Mouse (Mus musculus) activated CD4-positive, CD25-positive, alpha-beta regulatory T cell, adult 4 months (primary cell): Measurements from ENCODE around the gene Auts2. TPM values are rescaled to one million over a fixed set of nuclear protein-coding genes. Genes with fewer than 3 reads are reported as not detected.

Source experiments
- ATAC-seq: one replicate; pipeline ENCODE4 v1.8.0; 2017
- polyA plus RNA-seq, 2 experiments: library from polyadenylated mRNA; unstranded; fragments of 100-300 nt; shearing (Covaris generic); gene quantifications; one replicate each; pipeline ENCODE4 v1.2.1; 2017

Auts2 gene
- polyA plus RNA-seq, 2 experiments from 2014 or later: 0.26 TPM; not detected in 1

- ATAC-seq: no peak
Measured at GRCm38 (mm10) chr5:132445213-132445954, 97.8 kb downstream of the Auts2 start.

- no peak for ATAC-seq
Measured at GRCm38 (mm10) chr5:132442948-132443347, 100.2 kb downstream of the Auts2 start.

- no peak for ATAC-seq
Measured at GRCm38 (mm10) chr5:132438414-132438813, 104.7 kb downstream of the Auts2 start.

DNA sequence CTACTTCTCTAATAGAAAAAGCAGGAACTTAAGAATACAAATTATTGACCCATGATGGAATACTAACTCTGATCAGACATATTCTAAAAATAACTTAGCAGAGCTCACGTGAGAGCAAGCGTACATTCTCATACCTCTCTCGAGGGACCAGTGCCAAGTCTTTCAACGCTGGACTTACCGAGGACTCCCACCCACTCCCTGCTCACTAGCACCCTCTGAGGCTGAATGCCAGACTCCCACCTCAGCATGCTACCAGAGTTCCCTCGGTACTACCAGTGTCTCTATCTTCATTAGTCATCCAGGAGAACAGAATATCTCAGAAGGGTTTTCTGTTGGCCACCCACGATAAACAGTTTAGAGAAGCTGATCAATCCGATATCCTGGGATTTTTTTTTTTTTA lies 105.2 kb downstream of the Auts2 start:
- no peak for ATAC-seq

GRCm38 (mm10) chr5:132437478-132437877 lies 105.7 kb downstream of the Auts2 start:
- no peak for ATAC-seq

DNA sequence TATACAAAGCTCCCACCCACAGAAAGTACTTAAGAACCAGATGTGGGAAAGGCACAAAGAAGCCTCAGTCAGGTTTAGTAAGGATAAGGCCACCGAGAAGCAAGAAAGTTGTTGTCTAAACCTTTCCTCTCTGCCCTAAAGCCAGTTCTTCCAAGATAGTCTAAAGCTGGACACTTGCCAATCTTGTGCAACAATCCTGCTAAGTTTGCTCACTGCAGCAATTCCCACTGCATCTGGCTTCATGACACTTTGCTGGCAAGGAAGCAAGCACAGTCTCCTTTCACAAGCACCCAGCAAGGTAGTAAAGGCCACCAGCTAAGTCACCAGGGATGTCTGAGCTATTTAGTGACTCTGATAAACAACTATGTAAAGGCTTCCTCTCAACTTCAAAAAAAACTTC lies 106.2 kb downstream of the Auts2 start:
- no peak for ATAC-seq

GRCm38 (mm10) chr5:132436473-132436872 lies 106.7 kb downstream of the Auts2 start:
- ATAC-seq: no peak

DNA sequence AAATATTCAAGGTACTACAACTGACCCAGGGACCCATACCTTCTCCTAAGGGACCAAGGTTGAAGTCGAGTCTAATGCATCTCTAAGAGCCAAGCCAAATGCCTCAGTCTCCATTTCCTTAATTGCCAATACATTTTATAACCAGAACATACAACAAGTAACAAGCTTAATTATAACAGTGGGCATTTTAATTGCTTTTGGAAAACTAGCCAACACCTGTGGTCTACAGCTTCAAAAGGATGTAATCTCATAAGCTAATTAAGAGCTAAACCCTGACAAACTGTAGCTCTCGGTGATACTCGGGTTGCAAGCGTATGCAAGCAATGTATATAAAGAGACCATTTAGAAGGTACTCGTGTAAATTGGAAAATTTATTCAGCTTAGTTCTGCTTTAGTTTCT lies 107.7 kb downstream of the Auts2 start:
- no peak for ATAC-seq

DNA sequence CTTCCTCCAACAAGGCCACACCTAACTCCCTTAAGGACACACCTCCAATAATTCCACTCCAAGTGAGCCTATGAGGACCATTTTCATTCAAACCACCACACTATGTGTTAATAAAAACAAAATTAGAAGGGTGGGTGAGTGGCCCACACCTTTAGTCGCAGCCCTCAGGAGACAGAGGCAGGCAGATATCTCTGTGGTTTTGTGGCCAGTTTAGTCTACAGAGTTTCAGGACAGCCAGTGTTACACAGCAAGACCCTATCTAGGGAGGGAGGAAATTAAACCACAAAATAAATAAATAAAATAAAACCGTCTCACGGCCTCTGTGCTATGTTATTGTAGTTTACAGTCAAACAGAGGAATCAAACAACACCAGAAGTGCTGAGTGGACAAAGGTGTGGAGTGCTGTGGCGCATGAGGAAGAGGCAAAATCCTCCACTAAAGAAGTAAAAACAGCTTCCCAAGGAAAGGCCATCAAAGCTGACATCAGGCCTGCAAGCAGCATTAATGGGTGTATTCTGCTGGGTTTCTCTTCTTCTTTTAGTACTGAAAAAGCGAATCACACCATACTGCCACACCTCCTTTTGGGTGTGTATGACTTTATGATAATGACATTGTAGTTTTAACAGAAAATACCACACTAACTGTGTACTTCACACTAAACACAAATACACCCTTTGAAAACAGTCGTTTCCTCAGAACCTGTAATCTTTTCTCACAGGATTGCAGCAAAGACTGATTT lies 109.6 kb downstream of the Auts2 start:
- ATAC-seq: no peak

- no peak for ATAC-seq
Measured at GRCm38 (mm10) chr5:132429363-132429762, 113.8 kb downstream of the Auts2 start.

DNA sequence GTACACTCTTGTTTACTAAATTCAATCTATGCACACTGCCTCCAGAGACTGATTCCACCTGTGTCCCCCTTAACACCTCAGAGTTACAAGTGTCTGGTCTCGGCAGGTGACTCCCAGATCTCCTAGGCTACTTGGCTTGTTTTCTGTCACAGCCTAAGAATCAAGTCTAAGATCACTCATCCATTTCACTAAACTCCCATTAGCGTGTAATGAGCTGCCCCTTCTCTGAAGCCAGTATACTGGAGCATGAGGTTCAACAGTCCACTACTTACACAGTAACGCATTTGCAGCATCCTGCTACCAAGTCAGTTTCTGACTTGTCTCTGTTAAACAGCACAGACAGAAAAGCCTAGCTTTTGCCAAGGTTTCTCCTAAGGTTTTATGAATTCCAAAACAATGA lies 116.8 kb downstream of the Auts2 start:
- ATAC-seq: no peak

- ATAC-seq: no peak
Measured at GRCm38 (mm10) chr5:132425792-132426309, 117.3 kb downstream of the Auts2 start.

DNA sequence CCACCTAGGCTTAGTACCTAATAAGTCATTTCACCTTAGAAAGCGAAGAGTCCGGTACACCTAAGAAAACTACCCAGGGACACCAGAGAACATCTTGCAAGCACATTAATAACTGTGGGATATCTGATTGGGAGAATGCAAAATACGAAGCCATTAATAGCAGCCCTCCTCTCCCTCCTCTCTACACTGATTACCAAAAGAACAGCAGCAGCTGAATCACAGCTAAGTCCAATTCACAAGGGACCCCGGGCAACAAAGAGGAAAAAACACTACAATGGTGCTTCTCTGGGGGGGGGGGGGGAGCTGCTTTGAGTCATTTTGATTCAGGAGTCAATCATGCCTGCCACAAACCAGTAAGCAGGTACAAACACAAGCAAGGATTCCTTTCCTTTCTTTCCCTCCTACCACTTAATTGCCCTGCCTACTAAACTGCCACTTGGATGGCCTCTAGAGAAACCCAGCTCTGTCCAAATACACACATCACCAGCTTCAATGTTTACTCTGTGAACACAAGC lies 132.7 kb downstream of the Auts2 start:
- no peak for ATAC-seq

GRCm38 (mm10) chr5:132408892-132409575 lies 134.1 kb downstream of the Auts2 start:
- ATAC-seq: no peak

- no peak for ATAC-seq
Measured at GRCm38 (mm10) chr5:132400556-132400955, 142.6 kb downstream of the Auts2 start.

- no peak for ATAC-seq
Measured at GRCm38 (mm10) chr5:132399486-132399885, 143.7 kb downstream of the Auts2 start.

DNA sequence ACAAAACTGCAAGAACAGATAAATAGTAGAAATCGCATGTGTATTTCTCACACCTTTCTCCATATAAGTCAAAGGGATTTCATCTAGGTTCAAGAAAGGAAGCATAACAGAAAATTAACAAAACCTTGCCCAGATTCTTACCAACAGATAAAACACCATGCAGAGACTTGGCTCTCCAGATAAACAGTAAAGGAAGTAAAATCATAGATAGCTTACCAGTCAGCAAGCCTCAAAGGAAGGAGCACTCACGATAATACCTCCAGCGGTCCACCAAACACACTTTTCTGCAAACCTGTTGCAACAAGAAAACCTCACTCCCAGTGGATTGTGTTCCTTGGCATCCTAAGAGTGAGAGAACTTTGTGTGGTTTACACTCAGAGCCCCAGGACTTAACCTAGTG lies 147.2 kb downstream of the Auts2 start:
- ATAC-seq: no peak

DNA sequence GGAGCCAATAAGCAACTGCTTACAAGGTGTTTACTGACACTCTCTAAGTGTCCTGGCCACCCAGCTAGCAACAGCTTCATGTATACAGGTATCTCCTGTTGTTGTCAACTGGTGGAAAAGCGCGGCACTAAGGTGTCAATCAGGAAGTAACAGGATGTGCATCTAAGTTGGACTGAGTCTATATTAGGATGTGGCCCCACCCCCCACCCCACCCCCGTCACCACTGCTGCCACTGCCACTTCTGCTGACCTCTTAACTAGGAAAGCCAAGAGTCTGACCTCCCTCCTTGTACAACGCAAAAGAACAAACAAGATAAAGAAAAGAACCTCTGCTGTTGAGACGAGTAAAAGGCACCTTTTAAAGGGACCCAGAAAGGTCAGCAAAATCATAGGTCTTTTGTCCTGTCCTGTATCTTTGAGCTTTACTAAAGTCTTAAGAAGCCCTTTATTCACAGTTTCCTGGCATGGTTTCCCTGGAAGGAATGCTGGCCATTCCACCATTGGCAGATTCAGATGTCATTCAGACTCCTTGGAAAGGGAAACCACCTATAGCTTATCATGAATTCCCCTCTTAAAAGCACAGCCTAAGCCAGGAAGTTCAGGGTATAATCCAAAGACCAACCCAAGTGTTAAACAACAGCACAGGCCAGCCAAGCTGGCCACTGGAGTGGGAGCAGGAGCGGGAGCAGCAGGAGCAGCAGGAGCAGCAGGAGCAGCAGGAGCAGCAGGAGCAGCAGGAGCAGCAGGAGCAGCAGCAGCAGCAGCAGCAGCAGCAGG lies 148.2 kb downstream of the Auts2 start:
- ATAC-seq: no peak

- ATAC-seq: no peak
Measured at GRCm38 (mm10) chr5:132391831-132392763, 151.0 kb downstream of the Auts2 start.

DNA sequence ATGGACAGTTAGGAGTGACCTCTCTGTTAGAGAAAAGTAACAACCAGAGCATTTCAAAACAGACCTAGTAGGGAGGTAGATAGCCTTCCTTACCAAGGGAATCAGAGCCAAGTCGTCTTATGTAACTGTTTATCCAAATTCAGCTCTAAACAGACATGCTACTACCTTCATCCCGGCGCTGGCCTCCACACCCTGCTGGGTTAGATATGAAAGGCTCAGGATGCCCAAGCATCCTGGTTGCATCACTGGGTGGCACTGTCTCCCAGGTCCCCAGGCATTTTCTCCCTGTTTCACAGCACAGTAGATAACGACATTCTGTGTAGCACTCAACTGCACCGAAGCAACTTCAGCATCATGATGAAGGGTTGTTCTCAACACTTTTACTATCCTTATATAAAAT lies 154.4 kb downstream of the Auts2 start:
- ATAC-seq: no peak

DNA sequence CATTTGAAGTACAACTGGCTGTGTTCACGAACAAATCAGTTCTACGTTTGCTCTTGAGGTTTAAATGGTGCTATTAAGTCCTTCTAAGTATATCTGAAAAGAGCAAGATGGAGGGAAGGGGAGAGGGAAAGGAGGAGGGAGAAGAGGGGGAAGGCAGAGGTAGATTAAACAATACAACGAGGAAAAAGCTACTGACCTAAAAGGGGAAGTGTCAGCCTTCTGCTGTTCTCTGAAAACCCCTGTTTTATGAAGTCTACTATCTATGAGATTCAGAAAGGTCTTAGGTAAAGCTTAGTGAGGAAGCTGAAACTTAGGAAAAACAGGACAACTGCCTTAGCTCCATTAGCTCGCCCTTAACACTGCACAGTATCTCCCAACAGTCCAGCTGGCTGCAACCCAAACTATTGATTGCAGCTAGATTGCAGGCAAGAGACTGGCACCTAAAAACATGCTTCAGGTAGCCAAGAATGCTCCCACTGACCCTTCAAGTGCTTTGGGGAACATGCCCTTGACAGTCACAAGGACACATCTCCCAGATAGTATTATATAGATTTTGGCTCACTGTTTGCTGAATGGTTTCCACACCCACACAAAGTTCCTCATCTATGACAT lies 157.8 kb downstream of the Auts2 start:
- ATAC-seq: no peak
